Mouse (Mus musculus) frontal cortex, postnatal 36 days (tissue): ENCODE measurements around the gene Dclre1b.
"Not testable (repeated sequence)": the region's sequence is repeated elsewhere in the genome, so short reads cannot be mapped to it uniquely, and the experiment has no call there.

Experiments
- DNase-seq, 2 experiments: peaks; one replicate each; pipeline ENCODE4 v3.0.0; 2022; ENCODE audit warnings: low spot score in 2 of 2

The Dclre1b gene

GRCm38 (mm10) chr3:103808891-103809798 lies at the start of gene Dclre1b, which contains the start of the genes Ap4b1 and Gm43064:
Gene Dclre1b, minus strand, starts transcription at chr3:103809444.
Gene Ap4b1, plus strand, starts transcription at chr3:103809520.
Gene Gm43064, plus strand, starts transcription at chr3:103809573.
- peak; percentile 84 to 87 for DNase-seq

DNA sequence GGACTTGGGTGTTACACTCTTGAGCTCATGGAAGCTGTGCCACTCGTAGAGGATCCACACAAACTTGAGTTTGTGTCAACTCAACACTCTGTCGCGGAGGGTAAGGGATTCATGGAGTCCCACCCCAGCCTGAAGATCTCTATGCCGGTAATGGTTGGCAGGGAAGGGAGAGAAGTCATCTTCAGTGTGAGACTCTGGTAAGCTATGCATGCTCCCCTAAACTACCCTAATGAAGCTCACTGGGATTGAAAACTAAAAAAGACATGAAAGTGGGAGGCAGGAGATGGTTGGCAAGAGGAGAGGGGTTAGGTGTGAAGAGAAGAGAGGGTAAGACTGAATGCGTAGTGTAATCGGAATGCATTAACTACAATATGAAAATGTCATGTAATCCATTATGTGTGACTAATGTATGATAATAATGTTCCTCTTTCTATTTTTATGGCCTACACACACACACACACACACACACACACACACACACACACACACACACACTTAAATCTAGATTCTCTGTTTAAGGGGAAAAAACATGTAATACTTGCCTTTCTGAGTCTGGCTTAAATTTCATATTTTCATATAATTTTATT lies 48.8 kb upstream of the Dclre1b start:
- no peak for DNase-seq

DNA sequence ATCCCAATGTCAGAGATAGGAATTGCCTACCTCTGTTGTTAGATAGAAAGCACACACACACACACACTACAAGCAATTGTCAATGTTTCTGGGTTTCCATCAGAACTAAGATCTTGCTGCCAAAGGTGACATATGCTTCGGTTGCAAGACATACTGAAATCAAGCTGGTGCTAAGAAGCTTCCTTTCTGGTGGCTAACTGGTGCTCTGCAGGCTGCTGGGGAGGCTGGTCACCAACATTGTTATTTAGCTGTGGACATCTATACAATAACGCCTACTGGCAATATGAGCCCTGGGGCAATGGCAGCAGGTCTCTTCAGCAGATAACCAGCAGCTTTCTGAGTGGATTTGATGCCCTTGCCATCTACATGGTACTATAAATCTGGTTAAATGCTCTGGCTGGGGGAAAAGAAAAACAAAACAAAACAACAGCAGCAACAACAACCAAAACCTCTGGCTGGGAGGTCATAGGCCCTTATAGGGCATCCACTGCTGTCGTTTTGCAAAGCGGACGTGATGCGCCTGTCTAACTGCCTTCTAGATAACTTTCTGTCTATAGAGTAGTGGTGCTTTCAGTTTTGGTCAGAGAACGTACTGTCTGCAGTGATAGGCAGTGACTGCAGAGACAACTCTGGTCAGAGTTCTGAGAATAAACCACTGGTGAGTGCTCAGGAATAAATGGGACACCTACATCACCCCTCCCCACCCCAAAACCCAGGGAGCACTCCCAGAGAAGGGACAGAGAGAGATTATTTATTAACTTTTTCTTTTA lies 48.0 kb upstream of the Dclre1b start:
- no peak for DNase-seq

GRCm38 (mm10) chr3:103853804-103854203 lies 44.6 kb upstream of the Dclre1b start:
- no peak for DNase-seq

- DNase-seq: peak in 1 of 2 experiments; percentile 35
Observed at GRCm38 (mm10) chr3:103852565-103853299, 43.5 kb upstream of the Dclre1b start.

DNA sequence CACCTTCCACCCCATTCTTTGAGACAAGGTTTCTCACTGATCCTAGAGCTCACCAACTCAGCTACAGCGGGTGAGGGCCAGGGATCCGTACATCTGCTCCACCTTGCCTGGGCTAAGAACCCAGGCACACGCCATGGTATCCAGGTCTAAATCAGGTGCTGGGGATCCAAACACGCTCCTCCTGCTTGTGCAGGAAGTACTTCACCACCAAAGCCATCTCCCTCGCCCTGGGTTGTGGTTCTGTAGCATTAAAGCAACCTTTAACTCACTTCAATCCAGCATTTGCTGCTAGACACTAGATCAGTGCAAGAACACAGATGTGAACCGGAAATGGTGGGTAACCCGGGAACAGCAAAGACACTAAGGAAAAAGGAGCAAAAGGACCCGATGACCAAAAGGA lies 42.6 kb upstream of the Dclre1b start:
- DNase-seq: no peak

GRCm38 (mm10) chr3:103851481-103851880 lies 42.2 kb upstream of the Dclre1b start:
- DNase-seq: no peak

- no peak for DNase-seq
Observed at GRCm38 (mm10) chr3:103850644-103851363, 41.6 kb upstream of the Dclre1b start.

DNA sequence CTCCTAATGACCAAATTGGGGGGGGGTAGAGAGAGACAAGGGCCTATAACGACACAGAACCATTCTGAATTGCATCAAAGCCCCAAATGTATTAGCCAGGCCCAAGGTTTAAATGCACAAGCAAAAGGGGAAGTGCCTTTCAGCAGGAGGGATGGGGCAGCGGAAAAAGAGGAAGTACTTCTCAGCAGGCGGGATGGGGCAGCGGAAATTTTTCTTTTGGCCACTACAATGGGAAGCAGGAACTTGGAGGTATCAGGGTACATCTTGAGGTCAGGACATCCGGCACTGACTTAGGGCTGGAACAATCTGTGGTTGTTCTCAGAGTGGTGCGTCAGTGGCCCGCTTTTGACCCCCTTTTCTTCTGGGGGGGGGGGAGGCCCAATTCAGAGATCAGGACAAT lies 31.7 kb upstream of the Dclre1b start:
- DNase-seq: not testable (repeated sequence)

DNA sequence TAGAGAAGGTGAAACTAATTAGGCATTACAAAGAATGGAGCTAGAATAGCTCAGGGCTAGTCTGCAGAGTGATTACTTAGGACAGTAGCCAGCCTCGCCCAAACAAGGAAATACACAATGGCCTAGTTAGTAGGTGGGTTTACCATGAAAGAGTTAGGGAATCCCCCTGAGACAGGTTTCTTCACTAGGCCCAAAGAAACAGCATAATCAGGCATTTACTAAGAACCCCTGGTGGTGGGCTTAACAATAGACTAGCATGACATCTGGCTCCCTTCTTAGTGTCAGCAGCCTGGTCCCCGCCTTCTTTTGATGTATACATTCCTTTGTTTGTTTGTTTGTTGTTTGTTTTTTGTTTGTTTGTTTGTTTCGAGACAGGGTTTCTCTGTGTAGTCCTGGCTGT lies 31.0 kb upstream of the Dclre1b start:
- DNase-seq: not testable (repeated sequence)

DNA sequence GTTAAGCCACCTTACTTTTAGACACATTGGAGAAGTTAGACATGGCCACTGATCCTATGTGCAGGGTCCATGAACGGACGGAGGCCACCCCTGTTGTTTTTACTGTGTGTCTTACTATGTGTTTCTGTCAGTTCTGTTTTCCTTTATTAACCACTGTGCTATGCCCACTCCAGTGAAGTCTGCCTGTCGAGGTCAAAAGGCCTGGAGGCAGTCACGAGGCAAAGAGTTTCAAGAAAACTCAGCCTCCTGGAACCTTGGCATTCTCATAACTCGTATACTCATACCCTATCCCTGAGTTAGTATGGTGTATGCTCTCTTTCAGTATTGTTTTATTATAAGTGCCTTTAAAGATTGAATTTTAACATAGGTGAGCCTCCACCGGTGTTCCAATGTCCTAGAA lies 30.5 kb upstream of the Dclre1b start:
- DNase-seq: no peak

DNA sequence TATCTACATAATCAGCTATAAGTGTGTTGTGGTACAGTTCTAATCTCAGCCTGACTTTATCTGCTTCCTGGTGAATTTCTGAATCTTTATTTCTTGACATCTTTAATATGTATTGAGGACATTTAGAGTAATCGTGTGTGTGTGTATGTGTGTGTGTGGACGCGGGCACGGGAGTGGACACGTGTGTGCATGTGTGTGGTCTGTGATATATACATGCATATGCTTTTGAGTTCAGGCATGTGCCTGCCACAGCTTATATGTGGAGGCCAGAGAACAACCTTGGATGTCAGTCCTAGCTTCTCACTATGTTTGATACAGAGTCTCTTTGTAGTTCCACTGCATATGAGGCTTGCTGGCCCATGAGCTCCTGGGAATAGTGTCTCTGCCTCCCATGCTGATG lies 27.2 kb upstream of the Dclre1b start:
- no peak for DNase-seq

- no peak for DNase-seq
Observed at GRCm38 (mm10) chr3:103835951-103836310, 26.7 kb upstream of the Dclre1b start.

- DNase-seq: no peak
Observed at GRCm38 (mm10) chr3:103835272-103835950, 26.2 kb upstream of the Dclre1b start.

DNA sequence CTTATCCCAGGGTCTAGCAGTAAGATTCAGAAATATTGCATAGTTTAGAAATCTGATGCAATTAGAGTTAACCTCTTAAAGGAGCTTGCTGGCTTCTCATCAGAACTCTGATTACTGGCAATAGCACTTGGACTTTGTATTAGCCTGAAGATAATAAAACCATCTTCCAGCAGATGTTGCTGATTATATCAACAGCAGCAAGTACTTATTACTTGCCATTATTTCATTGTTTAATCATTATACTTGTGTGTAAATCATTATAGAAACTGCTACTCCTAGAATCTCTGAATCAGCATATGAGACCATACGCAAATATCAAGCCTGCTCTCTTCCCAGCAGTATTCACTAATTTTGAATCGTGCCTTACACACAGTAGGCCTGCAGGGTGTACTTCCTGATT lies 24.8 kb upstream of the Dclre1b start:
- DNase-seq: no peak

DNA sequence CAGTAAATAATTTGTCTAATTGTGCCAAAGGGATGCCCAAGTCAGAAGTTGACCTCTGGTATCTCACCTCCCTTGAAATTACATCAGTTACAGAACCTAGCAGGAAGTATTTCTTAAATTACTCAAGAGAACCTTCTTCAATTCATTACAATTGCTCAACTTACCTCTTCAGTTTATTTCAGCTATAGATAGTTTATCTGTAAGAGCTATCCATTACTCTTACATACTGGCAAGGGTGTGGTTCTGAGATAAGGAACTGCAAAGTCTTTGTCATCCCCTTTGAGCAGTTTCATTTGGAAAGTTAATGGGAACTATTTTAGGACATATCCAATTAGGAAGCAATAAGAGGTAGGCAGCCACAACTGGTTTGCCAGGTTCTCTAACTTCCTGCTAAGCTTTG lies 23.2 kb upstream of the Dclre1b start, which contains the start of gene Bcl2l15:
Gene Bcl2l15, plus strand, starts transcription at position 176 of the 400 bp plus-strand sequence.
- DNase-seq: no peak

GRCm38 (mm10) chr3:103831146-103831545 lies 21.9 kb upstream of the Dclre1b start:
- no peak for DNase-seq

DNA sequence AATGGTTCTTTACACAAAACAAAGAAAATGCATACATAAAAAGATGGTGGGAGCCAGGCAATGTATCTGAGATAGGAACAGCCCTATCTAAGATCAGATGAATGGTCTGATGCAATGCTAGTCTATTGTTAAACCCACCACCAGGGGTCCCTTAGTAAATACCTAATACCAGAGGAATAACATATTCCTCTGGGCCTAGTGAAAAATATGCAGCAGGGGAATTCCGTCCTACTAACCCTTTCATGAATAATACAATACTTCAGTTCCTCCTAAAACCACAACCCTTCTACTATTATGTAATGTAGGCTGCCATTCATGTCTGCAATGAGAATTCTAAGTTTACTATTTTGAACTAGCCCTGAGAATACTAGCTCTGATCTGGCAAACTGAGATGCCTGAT lies 21.4 kb upstream of the Dclre1b start:
- not testable (repeated sequence) for DNase-seq

GRCm38 (mm10) chr3:103829036-103829435 lies 19.8 kb upstream of the Dclre1b start:
- no peak for DNase-seq

- no peak for DNase-seq
Observed at GRCm38 (mm10) chr3:103827548-103827947, 18.3 kb upstream of the Dclre1b start.
